Mouse (Mus musculus) thymus, adult 2 months (tissue): ENCODE data around the gene Rab43.

Experiments used
- CTCF ChIP-seq: fragments of 200-500 bp; IDR thresholded peaks from 2 replicates; pipeline ENCODE4 v1.5.1; 2012; ENCODE audit warnings: mild to moderate bottlenecking, control low read depth, low read length, moderate library complexity, borderline replicate concordance; ENCODE audit not compliant: control insufficient read depth, poor library complexity, insufficient read depth; ENCODE audit errors: extremely low read depth
- POLR2A ChIP-seq: fragments of 200-500 bp; IDR thresholded peaks from 2 replicates; pipeline ENCODE4 v1.6.1; 2012; ENCODE audit warnings: mild to moderate bottlenecking, low read length, control low read depth, moderate library complexity; ENCODE audit not compliant: control insufficient read depth, poor library complexity, insufficient read depth; ENCODE audit errors: extremely low read depth

- TF ChIP-seq POLR2A (no peak), CTCF (no peak)
These were observed 14.6 kb downstream of the Rab43 start for GRCm38 (mm10) chr6:87797321-87797720.
